Mouse (Mus musculus): Measurements from ENCODE around the gene Krtcap3. TPM values are rescaled to one million over a fixed set of nuclear protein-coding genes. Genes with fewer than 3 reads are reported as not detected.
"Not testable (repeated sequence)": the region's sequence is repeated elsewhere in the genome, so short reads cannot be mapped to it uniquely, and the experiment has no call there.

The Krtcap3 gene
- 4.6 and 8.3 TPM in 2 replicates for polyA plus RNA-seq (2012; ENCODE audit: insufficient read depth, insufficient read length, missing spikeins)

DNA sequence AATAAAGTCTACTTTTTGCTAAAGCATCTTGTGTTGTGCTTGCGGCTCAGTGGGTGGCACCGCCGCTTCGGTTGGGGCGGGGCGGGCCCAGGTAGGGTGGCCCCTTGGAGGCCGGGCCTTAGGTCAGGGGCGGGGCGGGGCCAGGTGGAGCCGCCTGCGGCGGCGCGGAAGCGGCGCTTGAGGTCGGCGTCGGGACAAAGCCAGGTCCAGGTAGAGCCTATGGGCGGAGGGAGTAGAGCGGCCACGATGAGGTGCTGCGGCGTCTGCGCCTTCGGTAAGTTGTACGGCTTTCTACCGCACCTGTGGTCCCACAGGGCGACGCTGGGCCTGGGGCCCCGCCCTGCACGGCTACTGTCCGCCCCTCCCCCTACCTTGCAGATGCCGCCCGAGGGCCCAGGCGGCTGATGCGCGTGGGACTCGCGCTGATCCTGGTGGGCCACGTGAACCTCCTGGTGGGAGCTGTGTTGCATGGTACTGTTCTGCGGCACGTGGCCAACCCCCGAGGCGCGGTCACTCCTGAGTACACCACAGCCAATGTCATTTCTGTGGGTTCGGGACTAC is at the start of gene Krtcap3:
Gene Krtcap3 (plus strand): TSS at position 151 of the 561 bp plus-strand sequence.
- TF ChIP-seq CTCF (IDR thresholded peaks at IDR 0.05; ENCODE audit: low read depth, low read length) (no peak), POLR2A (IDR thresholded peaks at IDR 0.05; ENCODE audit: borderline replicate concordance, low read depth, low read length) (no peak)
- Histone ChIP-seq H3K4me3 (ENCODE audit: insufficient read depth, low read length) (no peak within 1 kb of the TSS), H3K4me1 (ENCODE audit: control insufficient read depth, insufficient read depth, low read length) (peaks cover 28% of the 10 kb centered on the region)

GRCm38 (mm10) chr5:31201742-31202590 is 49.5 kb upstream of the Krtcap3 start, which contains the start of gene Zfp513:
TSS of gene Zfp513 (minus strand) at chr5:31202303.
- Histone ChIP-seq H3K4me1 (ENCODE audit: control insufficient read depth, insufficient read depth, low read length) (peaks cover 25% of the 10 kb centered on the region), H3K27ac (ENCODE audit: insufficient read depth, low read depth, low read length) (peak within 1 kb of the TSS; percentile 85), H3K4me3 (ENCODE audit: insufficient read depth, low read length) (peak within 1 kb of the TSS; percentile 65)
- TF ChIP-seq POLR2A (IDR thresholded peaks at IDR 0.05; ENCODE audit: borderline replicate concordance, low read depth, low read length) = no peak
- no peak for TF ChIP-seq CTCF (IDR thresholded peaks at IDR 0.05; ENCODE audit: low read depth, low read length)

More for the DNA sequence above, at the start of gene Krtcap3:
- H3K27ac ChIP-seq (ENCODE audit: insufficient read depth, low read depth, low read length) = no peak within 1 kb of the TSS

GRCm38 (mm10) chr5:31202933-31203332 is 48.6 kb upstream of the Krtcap3 start:
- TF ChIP-seq CTCF (IDR thresholded peaks at IDR 0.05; ENCODE audit: low read depth, low read length) = no peak
- TF ChIP-seq POLR2A (IDR thresholded peaks at IDR 0.05; ENCODE audit: borderline replicate concordance, low read depth, low read length) = no peak
- Histone ChIP-seq H3K27ac (ENCODE audit: insufficient read depth, low read depth, low read length) (peak overlapping the region; percentile 83), H3K4me3 (ENCODE audit: insufficient read depth, low read length) (peak overlapping the region; percentile 65), H3K4me1 (ENCODE audit: control insufficient read depth, insufficient read depth, low read length) (peaks cover 17% of the 10 kb centered on the region)

DNA sequence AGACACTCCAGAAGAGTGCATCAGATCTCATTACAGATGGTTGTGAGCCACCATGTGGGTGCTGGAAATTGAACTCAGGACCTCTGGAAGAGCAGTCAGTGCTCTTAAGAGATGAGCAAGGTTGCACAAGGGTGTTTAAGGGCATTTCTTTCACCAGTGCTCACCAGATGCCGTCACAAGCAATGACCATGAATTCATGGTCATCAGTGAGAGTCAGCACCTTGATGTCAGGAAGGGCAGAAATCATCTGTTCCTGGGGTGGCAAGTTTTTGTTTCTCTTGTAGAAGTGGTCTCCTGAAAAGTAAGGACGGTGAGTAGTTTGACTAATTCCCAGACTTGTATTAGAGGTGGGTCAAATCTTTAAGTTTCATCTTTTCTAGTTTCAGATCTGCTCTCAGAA is 47.6 kb upstream of the Krtcap3 start:
- no peak overlapping the region for H3K4me3 ChIP-seq (ENCODE audit: insufficient read depth, low read length)
- no peak for TF ChIP-seq CTCF (IDR thresholded peaks at IDR 0.05; ENCODE audit: low read depth, low read length)
- no peak for TF ChIP-seq POLR2A (IDR thresholded peaks at IDR 0.05; ENCODE audit: borderline replicate concordance, low read depth, low read length)
- no peak overlapping the region for H3K27ac ChIP-seq (ENCODE audit: insufficient read depth, low read depth, low read length)
- peaks cover 11% of the 10 kb centered on the region for H3K4me1 ChIP-seq (ENCODE audit: control insufficient read depth, insufficient read depth, low read length)

DNA sequence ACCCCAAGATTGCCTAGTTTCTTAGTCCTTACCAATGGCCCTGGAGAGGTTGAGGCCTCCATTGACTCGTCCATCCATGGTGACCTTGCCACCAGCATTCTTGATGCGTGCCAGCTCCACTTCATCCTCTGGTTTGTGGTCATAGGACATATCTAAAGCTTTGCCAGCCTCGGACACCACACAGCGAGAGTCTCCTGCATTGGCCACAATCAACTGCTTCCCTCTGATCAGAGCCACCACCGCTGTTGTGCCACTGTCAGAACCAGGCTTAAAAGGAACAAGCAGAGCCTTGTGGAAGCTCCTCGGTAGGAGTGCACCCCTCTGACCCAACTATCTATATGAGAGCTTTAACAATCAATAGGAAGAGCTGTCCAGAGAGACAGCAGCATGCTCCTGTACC is 47.1 kb upstream of the Krtcap3 start:
- no peak overlapping the region for H3K4me3 ChIP-seq (ENCODE audit: insufficient read depth, low read length)
- H3K27ac ChIP-seq (ENCODE audit: insufficient read depth, low read depth, low read length) = no peak overlapping the region
- no peak for TF ChIP-seq POLR2A (IDR thresholded peaks at IDR 0.05; ENCODE audit: borderline replicate concordance, low read depth, low read length)
- no peak for TF ChIP-seq CTCF (IDR thresholded peaks at IDR 0.05; ENCODE audit: low read depth, low read length)
- H3K4me1 ChIP-seq (ENCODE audit: control insufficient read depth, insufficient read depth, low read length) = peaks cover 6% of the 10 kb centered on the region

DNA sequence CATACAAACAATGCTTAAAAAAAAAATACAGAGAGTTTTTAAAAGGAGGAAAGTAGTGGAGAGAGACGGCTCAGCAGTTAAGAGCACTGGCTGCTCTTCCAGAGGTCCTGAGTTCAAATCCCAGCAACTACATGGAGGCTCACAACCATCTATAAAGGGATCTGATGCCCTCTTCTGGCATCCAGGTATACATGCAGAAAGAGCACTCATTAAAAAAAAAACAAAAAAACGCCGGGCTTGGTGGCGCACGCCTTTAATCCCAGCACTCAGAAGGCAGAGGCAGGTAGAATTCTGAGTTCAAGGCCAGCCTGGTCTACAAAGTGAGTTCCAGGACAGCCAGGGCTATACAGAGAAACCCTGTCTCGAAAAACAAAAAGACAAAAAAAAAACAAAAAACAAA is 34.9 kb upstream of the Krtcap3 start:
- not testable (repeated sequence) for H3K27ac ChIP-seq (ENCODE audit: insufficient read depth, low read depth, low read length); H3K4me3 ChIP-seq (ENCODE audit: insufficient read depth, low read length)
- peaks cover 12% of the 10 kb centered on the region for H3K4me1 ChIP-seq (ENCODE audit: control insufficient read depth, insufficient read depth, low read length)

DNA sequence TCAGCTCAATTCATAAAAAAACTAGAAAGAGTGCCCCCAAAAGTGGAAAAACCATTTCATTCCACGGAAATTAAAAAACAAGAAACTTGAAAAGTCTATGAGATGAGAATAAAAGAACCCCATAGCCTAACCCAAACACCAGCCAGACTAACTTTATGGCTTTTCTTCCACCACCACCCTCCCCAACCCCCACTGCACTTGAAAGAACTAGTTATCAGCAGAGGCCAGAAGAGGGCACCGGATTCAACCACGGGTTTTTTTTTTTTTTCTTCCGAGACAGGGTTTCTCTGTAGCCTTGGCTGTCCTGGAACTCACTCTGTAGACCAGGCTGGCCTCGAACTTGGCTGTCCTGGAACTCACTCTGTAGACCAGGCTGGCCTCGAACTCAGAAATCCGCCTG is 33.2 kb upstream of the Krtcap3 start:
- H3K27ac ChIP-seq (ENCODE audit: insufficient read depth, low read depth, low read length) = no peak overlapping the region
- TF ChIP-seq POLR2A (IDR thresholded peaks at IDR 0.05; ENCODE audit: borderline replicate concordance, low read depth, low read length) = no peak
- no peak for TF ChIP-seq CTCF (IDR thresholded peaks at IDR 0.05; ENCODE audit: low read depth, low read length)
- no peak overlapping the region for H3K4me3 ChIP-seq (ENCODE audit: insufficient read depth, low read length)
- peaks cover 9% of the 10 kb centered on the region for H3K4me1 ChIP-seq (ENCODE audit: control insufficient read depth, insufficient read depth, low read length)

GRCm38 (mm10) chr5:31219070-31219469 is 32.4 kb upstream of the Krtcap3 start:
- Histone ChIP-seq H3K4me3 (ENCODE audit: insufficient read depth, low read length) (peak overlapping the region; percentile 18), H3K27ac (ENCODE audit: insufficient read depth, low read depth, low read length) (no peak overlapping the region), H3K4me1 (ENCODE audit: control insufficient read depth, insufficient read depth, low read length) (peaks cover 9% of the 10 kb centered on the region)
- TF ChIP-seq CTCF (IDR thresholded peaks at IDR 0.05; ENCODE audit: low read depth, low read length) (no peak), POLR2A (IDR thresholded peaks at IDR 0.05; ENCODE audit: borderline replicate concordance, low read depth, low read length) (no peak)

- Histone ChIP-seq H3K27ac (ENCODE audit: insufficient read depth, low read depth, low read length) (peak overlapping the region; percentile 73), H3K4me3 (ENCODE audit: insufficient read depth, low read length) (peak overlapping the region; percentile 98), H3K4me1 (ENCODE audit: control insufficient read depth, insufficient read depth, low read length) (peaks cover 9% of the 10 kb centered on the region)
- TF ChIP-seq CTCF (IDR thresholded peaks at IDR 0.05; ENCODE audit: low read depth, low read length) = no peak
- TF ChIP-seq POLR2A (IDR thresholded peaks at IDR 0.05; ENCODE audit: borderline replicate concordance, low read depth, low read length) = no peak
Observed at GRCm38 (mm10) chr5:31219474-31219873, 32.0 kb upstream of the Krtcap3 start.

- H3K4me3 ChIP-seq (ENCODE audit: insufficient read depth, low read length) = peak overlapping the region; percentile 98
- H3K27ac ChIP-seq (ENCODE audit: insufficient read depth, low read depth, low read length) = peak overlapping the region; percentile 73
- H3K4me1 ChIP-seq (ENCODE audit: control insufficient read depth, insufficient read depth, low read length) = peaks cover 6% of the 10 kb centered on the region
- no peak for TF ChIP-seq POLR2A (IDR thresholded peaks at IDR 0.05; ENCODE audit: borderline replicate concordance, low read depth, low read length)
- TF ChIP-seq CTCF (IDR thresholded peaks at IDR 0.05; ENCODE audit: low read depth, low read length) = 0 out of 2 replicates have a peak, but pooled peaks have one; percentile 5
Observed at GRCm38 (mm10) chr5:31219911-31220447, 31.5 kb upstream of the Krtcap3 start.
